Mouse (Mus musculus) E14TG2a.4 (cell line): ENCODE measurements around the gene Ston2.

Experiments
- H3K27me3 ChIP-seq: 2 replicates; pipeline ENCODE4 v1.6.1; 2014; ENCODE audit warnings: low read length, control low read depth; ENCODE audit not compliant: insufficient read depth
- H3K36me3 ChIP-seq: 2 replicates; pipeline ENCODE4 v1.6.1; 2014; ENCODE audit warnings: low read length, control low read depth; ENCODE audit not compliant: insufficient read depth
- H3K4me1 ChIP-seq: replicated peaks from 2 replicates; pipeline ENCODE4 v1.6.1; 2014; ENCODE audit warnings: low read depth, low read length, control low read depth
- H3K4me3 ChIP-seq: replicated peaks from 2 replicates; pipeline ENCODE4 v1.5.1; 2014; ENCODE audit warnings: mild to moderate bottlenecking, low read length
- H3K9me3 ChIP-seq: 2 replicates; pipeline ENCODE4 v1.6.1; 2014; ENCODE audit warnings: low read length, control low read depth
- CTCF ChIP-seq: conservative IDR thresholded peaks from 2 replicates; pipeline ENCODE4 v1.5.1; 2014; ENCODE audit warnings: low read length
- NANOG ChIP-seq: IDR thresholded peaks from 2 replicates; pipeline ENCODE4 v1.6.1; 2014; ENCODE audit warnings: borderline replicate concordance, low read length, mixed read lengths
- POU5F1 ChIP-seq: IDR thresholded peaks from 2 replicates; pipeline ENCODE4 v1.6.1; 2014; ENCODE audit warnings: low read length, borderline replicate concordance

Gene Ston2

GRCm38 (mm10) chr12:91709634-91710033 is 78.6 kb downstream of the Ston2 start:
- Histone ChIP-seq H3K36me3 (0 out of 2 replicates have a peak, but pooled peaks cover 4% of the 10 kb centered on the region), H3K4me1 (peaks cover 14% of the 10 kb centered on the region), H3K27me3 (0 out of 2 replicates have a peak, but pooled peaks cover 2% of the 10 kb centered on the region), H3K4me3 (no peak overlapping the region), H3K9me3 (no peaks in the 10 kb centered on the region)
- TF ChIP-seq POU5F1: no peak
- TF ChIP-seq NANOG: no peak
- TF ChIP-seq CTCF: no peak

DNA sequence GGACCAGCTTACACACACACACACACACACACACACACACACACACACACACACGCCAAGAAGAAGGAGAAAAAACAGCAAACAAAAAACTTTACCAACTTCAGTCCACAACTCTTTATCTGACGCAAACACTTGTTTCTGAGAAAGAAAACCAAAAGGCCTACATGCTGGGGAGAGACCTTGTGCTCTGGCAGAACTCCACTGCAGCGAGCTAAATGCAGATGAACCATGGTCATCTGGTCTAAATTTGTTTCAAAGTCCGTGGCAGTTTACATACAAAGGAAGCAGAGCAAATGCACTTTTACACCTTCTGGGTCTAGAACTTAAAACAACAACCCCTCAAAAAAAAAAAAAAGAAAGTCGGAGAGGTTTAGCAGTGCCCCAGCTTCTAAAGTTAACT is 79.0 kb downstream of the Ston2 start:
- TF ChIP-seq POU5F1 (no peak), NANOG (no peak), CTCF (no peak)
- Histone ChIP-seq H3K4me1 (peaks cover 10% of the 10 kb centered on the region), H3K27me3 (0 out of 2 replicates have a peak, but pooled peaks cover 2% of the 10 kb centered on the region), H3K4me3 (no peak overlapping the region), H3K9me3 (no peaks in the 10 kb centered on the region), H3K36me3 (0 out of 2 replicates have a peak, but pooled peaks cover 4% of the 10 kb centered on the region)

DNA sequence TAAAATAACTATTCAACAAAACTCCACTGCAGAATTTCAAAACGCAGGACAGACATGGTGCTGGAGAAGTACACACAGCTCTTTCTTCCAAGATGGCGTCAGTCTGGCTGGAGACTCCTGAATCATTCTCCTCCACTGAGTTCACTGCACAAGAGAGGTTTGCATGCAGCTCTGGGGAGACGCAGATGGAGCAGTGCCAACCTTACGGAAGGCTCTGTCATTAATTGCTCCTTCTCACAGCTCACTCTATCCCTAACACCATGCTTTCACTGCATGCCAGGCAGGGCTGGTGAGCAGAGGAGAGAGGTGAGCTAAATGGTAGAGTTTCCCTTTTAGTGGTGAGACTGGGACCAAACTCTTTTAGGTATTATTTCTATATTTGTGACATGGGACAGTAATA is 80.4 kb downstream of the Ston2 start:
- Histone ChIP-seq H3K27me3 (no peaks in the 10 kb centered on the region), H3K36me3 (0 out of 2 replicates have a peak, but pooled peaks cover 4% of the 10 kb centered on the region), H3K4me1 (0 out of 2 replicates have a peak, but pooled peaks cover 3% of the 10 kb centered on the region), H3K4me3 (no peak overlapping the region), H3K9me3 (no peaks in the 10 kb centered on the region)
- TF ChIP-seq NANOG (no peak), CTCF (no peak), POU5F1 (no peak)

GRCm38 (mm10) chr12:91703533-91703932 is 84.7 kb downstream of the Ston2 start:
- 0 out of 2 replicates have a peak, but pooled peaks cover 4% of the 10 kb centered on the region for H3K36me3 ChIP-seq
- H3K4me3 ChIP-seq: no peak overlapping the region
- peaks cover 12% of the 10 kb centered on the region for H3K4me1 ChIP-seq
- no peak for TF ChIP-seq POU5F1
- no peaks in the 10 kb centered on the region for H3K27me3 ChIP-seq
- no peaks in the 10 kb centered on the region for H3K9me3 ChIP-seq

DNA sequence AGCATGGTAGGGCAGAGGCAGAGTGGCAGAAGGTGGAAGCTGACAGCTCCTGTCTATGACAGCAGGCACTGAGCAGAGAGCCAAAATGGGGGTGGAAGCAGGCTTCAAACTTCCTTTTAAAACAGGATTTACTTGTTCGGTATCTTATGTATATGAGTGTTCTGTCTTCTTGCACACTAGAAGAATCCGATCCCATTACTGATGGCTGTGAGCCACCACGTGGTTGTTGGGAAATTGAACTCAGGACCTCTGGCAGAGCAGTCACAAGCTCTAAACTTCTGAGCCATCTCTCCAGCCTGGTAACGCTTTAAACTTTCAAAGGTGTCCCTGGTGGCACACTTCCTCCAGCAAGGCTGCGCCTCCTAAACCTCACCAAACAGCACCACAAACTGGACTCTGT is 85.4 kb downstream of the Ston2 start:
- H3K4me3 ChIP-seq: no peak overlapping the region
- H3K9me3 ChIP-seq: no peaks in the 10 kb centered on the region
- 0 out of 2 replicates have a peak, but pooled peaks cover 4% of the 10 kb centered on the region for H3K36me3 ChIP-seq
- H3K4me1 ChIP-seq: peaks cover 15% of the 10 kb centered on the region
- no peaks in the 10 kb centered on the region for H3K27me3 ChIP-seq
- TF ChIP-seq CTCF: no peak
- TF ChIP-seq NANOG: no peak

DNA sequence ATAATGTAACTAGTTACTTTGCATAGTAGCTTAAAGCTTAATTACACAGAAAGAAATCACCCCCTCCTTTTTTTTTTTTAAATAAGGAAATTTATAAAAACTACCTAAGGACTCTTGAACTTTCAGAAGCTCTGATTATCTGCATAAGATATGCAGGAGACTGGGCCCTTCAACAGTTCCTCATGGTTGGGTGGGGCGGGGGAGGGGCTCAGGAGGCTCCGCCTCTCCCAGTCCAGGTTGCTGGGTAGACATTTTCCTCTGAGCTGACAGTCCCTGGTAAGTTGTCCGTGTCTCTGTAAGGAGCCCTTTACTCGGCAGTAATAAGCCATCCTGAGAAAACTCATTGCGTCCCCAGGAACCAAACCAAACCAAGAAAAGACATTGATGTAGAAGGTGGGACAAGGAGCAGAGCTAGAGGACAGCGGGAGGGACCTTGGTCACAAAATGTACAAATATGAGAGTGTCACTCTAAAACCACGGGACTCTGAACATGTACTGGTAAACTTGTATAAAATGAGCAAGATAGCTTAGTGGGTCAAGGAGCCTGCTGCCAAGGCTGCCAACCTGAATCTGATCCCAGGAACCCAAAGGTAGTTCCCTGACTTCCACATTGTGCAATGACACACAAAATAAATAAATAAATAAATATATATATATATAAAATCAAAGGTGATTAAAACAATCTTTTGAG is 88.6 kb downstream of the Ston2 start:
- Histone ChIP-seq H3K4me3 (no peak overlapping the region), H3K9me3 (no peaks in the 10 kb centered on the region), H3K4me1 (peaks cover 15% of the 10 kb centered on the region), H3K27me3 (no peaks in the 10 kb centered on the region), H3K36me3 (no peaks in the 10 kb centered on the region)
- TF ChIP-seq CTCF (no peak), NANOG (no peak), POU5F1 (no peak)

GRCm38 (mm10) chr12:91696231-91696630 is 92.0 kb downstream of the Ston2 start:
- Histone ChIP-seq H3K27me3 (no peaks in the 10 kb centered on the region), H3K36me3 (no peaks in the 10 kb centered on the region), H3K4me1 (peaks cover 22% of the 10 kb centered on the region), H3K9me3 (no peaks in the 10 kb centered on the region), H3K4me3 (no peak overlapping the region)
- no peak for TF ChIP-seq NANOG
- TF ChIP-seq POU5F1: no peak
- no peak for TF ChIP-seq CTCF

DNA sequence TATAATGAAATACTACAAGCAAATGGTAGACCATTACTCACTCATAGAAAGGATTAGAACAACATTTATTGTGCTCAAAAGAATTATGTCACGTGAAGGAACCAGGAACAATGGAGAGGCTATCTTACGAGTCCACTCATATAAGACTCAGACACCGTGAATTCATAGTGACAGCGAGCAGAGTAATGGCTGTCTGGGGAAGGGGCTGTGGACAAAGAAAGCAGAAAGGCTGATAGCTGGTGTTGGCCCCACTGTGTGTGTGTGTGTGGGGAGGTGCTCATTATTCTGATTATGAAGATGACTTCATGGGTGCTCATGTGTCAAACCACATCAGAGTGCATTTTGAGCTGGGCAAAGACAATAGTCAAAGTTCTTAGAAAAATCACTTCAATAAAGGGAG is 92.4 kb downstream of the Ston2 start:
- no peaks in the 10 kb centered on the region for H3K36me3 ChIP-seq
- TF ChIP-seq POU5F1: no peak
- no peak for TF ChIP-seq CTCF
- no peak for TF ChIP-seq NANOG
- H3K4me3 ChIP-seq: no peak overlapping the region
- H3K4me1 ChIP-seq: peaks cover 26% of the 10 kb centered on the region
- H3K27me3 ChIP-seq: no peaks in the 10 kb centered on the region
- no peaks in the 10 kb centered on the region for H3K9me3 ChIP-seq

DNA sequence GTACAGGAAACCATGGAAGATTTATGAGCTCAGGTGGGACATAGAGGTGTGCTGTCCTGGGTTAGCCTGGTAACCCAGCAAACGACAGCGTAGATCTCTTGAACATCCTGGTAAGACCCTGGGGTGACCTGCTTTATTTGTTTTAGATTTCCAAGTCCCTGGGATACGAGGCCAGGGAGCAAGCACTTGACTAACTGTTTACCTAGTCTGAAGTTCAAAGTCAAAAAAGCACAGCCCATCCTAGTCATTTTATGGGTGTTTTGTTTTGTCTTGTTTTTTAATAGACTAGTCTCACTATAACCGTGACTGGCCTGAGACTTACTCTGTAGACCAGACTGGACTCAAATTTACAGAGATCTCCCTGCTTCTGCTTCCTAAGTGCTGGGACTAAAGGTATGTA is 93.4 kb downstream of the Ston2 start:
- H3K4me3 ChIP-seq: no peak overlapping the region
- no peaks in the 10 kb centered on the region for H3K36me3 ChIP-seq
- no peaks in the 10 kb centered on the region for H3K27me3 ChIP-seq
- H3K4me1 ChIP-seq: peaks cover 27% of the 10 kb centered on the region
- H3K9me3 ChIP-seq: no peaks in the 10 kb centered on the region
- TF ChIP-seq CTCF (no peak), POU5F1 (no peak), NANOG (no peak)
